Mouse (Mus musculus): ENCODE data around the gene Mylk.

Gene Mylk

GRCm38 (mm10) chr16:34902294-34902680 is 157.3 kb downstream of the Mylk start:
- DNase-seq (ENCODE audit: low read depth, low spot score), result peak; percentile 39

- DNase-seq (ENCODE audit: low read depth, low spot score), result no peak
Observed at GRCm38 (mm10) chr16:34902761-34903160, 157.8 kb downstream of the Mylk start.

- DNase-seq (ENCODE audit: low read depth, low spot score), result no peak
Observed at GRCm38 (mm10) chr16:34904876-34905275, 159.9 kb downstream of the Mylk start.

GRCm38 (mm10) chr16:34909437-34909836 is 164.4 kb downstream of the Mylk start:
- no peak for DNase-seq (ENCODE audit: low read depth, low spot score)

GRCm38 (mm10) chr16:34917373-34917900 is 172.4 kb downstream of the Mylk start:
- DNase-seq (ENCODE audit: low read depth, low spot score), result no peak

- DNase-seq (ENCODE audit: low read depth, low spot score), result no peak
Observed at GRCm38 (mm10) chr16:34920182-34920581, 175.2 kb downstream of the Mylk start.

GRCm38 (mm10) chr16:34920868-34921267 is 175.9 kb downstream of the Mylk start:
- no peak for DNase-seq (ENCODE audit: low read depth, low spot score)

GRCm38 (mm10) chr16:34921319-34921718 is 176.3 kb downstream of the Mylk start:
- no peak for DNase-seq (ENCODE audit: low read depth, low spot score)

GRCm38 (mm10) chr16:34923630-34924029 is 178.6 kb downstream of the Mylk start:
- no peak for DNase-seq (ENCODE audit: low read depth, low spot score)

- DNase-seq (ENCODE audit: low read depth, low spot score), result no peak
Observed at GRCm38 (mm10) chr16:34924324-34924723, 179.3 kb downstream of the Mylk start.

- DNase-seq (ENCODE audit: low read depth, low spot score), result no peak
Observed at GRCm38 (mm10) chr16:34924937-34925618, 180.1 kb downstream of the Mylk start.

GRCm38 (mm10) chr16:34926531-34927435 is 181.8 kb downstream of the Mylk start:
- no peak for DNase-seq (ENCODE audit: low read depth, low spot score)

GRCm38 (mm10) chr16:34929686-34930085 is 184.7 kb downstream of the Mylk start:
- DNase-seq (ENCODE audit: low read depth, low spot score), result no peak

GRCm38 (mm10) chr16:34930110-34930509 is 185.1 kb downstream of the Mylk start:
- no peak for DNase-seq (ENCODE audit: low read depth, low spot score)

- DNase-seq (ENCODE audit: low read depth, low spot score), result no peak
Observed at GRCm38 (mm10) chr16:34931306-34931705, 186.3 kb downstream of the Mylk start.

GRCm38 (mm10) chr16:34933173-34933572 is 188.2 kb downstream of the Mylk start:
- no peak for DNase-seq (ENCODE audit: low read depth, low spot score)

GRCm38 (mm10) chr16:34934486-34934885 is 189.5 kb downstream of the Mylk start:
- no peak for DNase-seq (ENCODE audit: low read depth, low spot score)

- DNase-seq (ENCODE audit: low read depth, low spot score), result no peak
Observed at GRCm38 (mm10) chr16:34935514-34936338, 190.7 kb downstream of the Mylk start.

- DNase-seq (ENCODE audit: low read depth, low spot score), result no peak
Observed at GRCm38 (mm10) chr16:34936339-34936810, 191.4 kb downstream of the Mylk start.

- DNase-seq (ENCODE audit: low read depth, low spot score), result no peak
Observed at GRCm38 (mm10) chr16:34937611-34938010, 192.6 kb downstream of the Mylk start.

- DNase-seq (ENCODE audit: low read depth, low spot score), result no peak
Observed at GRCm38 (mm10) chr16:34938248-34938647, 193.2 kb downstream of the Mylk start.

- DNase-seq (ENCODE audit: low read depth, low spot score), result no peak
Observed at GRCm38 (mm10) chr16:34939951-34940350, 194.9 kb downstream of the Mylk start.

Data from telencephalon, adult 2 months (tissue).